Mouse (Mus musculus) MEL (cell line): Measurements from ENCODE around the gene Olfr338. TPM values are rescaled to one million over a fixed set of nuclear protein-coding genes. Genes with fewer than 3 reads are reported as not detected.
"Not testable (repeated sequence)": the region's sequence is repeated elsewhere in the genome, so short reads cannot be mapped to it uniquely, and the experiment has no call there.

Experiments used
- DNase-seq: peaks from one replicate; pipeline ENCODE4 v3.0.0; 2011; ENCODE audit warnings: low read depth, low spot score
- H3K27ac ChIP-seq: 2 replicates; pipeline ENCODE4 v1.5.1; 2012; ENCODE audit warnings: low read depth, mild to moderate bottlenecking, control low read depth, low read length, moderate library complexity; ENCODE audit not compliant: control insufficient read depth
- H3K27me3 ChIP-seq, 2 experiments: fragments of 150-350 bp in 1 of 2; sonication (generic) in 1 of 2; 2 replicates each; pipeline ENCODE4 v1.6.1; 2012; ENCODE audit warnings: low read length in 2 of 2, mild to moderate bottlenecking in 2 of 2, improper control_type of control experiment in 1 of 2, moderate library complexity in 1 of 2; ENCODE audit not compliant: insufficient read depth in 2 of 2, control insufficient read depth in 1 of 2
- H3K36me3 ChIP-seq, 2 experiments: 2 replicates each; pipeline ENCODE4 v1.6.1; 2012 to 2014; ENCODE audit warnings: low read length in 2 of 2, improper control_type of control experiment in 1 of 2, inconsistent platforms in 1 of 2, mild to moderate bottlenecking in 1 of 2; ENCODE audit not compliant: insufficient read depth in 2 of 2, control insufficient read depth in 1 of 2
- H3K4me1 ChIP-seq, 2 experiments: fragments of 150-350 bp in 1 of 2; sonication (generic) in 1 of 2; 2 replicates each; pipeline ENCODE4 v1.6.1; 2012; ENCODE audit warnings: low read length in 2 of 2, improper control_type of control experiment in 1 of 2, mild to moderate bottlenecking in 1 of 2; ENCODE audit not compliant: insufficient read depth in 2 of 2, control insufficient read depth in 1 of 2
- H3K4me3 ChIP-seq, 2 experiments: fragments of 150-350 bp in 1 of 2; sonication (generic) in 1 of 2; 2 replicates each; pipeline ENCODE4 v1.5.1; 2012; ENCODE audit warnings: low read depth in 2 of 2, low read length in 2 of 2, mild to moderate bottlenecking in 2 of 2, moderate library complexity in 2 of 2, control low read depth in 1 of 2, improper control_type of control experiment in 1 of 2; ENCODE audit not compliant: control insufficient read depth in 1 of 2, insufficient read depth in 1 of 2
- H3K79me2 ChIP-seq: 2 replicates; pipeline ENCODE4 v1.6.1; 2012; ENCODE audit warnings: mild to moderate bottlenecking, low read length, moderate library complexity; ENCODE audit not compliant: control insufficient read depth, poor library complexity, insufficient read depth
- H3K9ac ChIP-seq: 2 replicates; pipeline ENCODE4 v1.6.1; 2012; ENCODE audit warnings: low read depth, mild to moderate bottlenecking, control low read depth, low read length, moderate library complexity; ENCODE audit not compliant: control insufficient read depth, poor library complexity, severe bottlenecking
- H3K9me3 ChIP-seq: fragments of 150-350 bp; sonication (generic); replicated peaks from 2 replicates; pipeline ENCODE4 v1.6.1; 2012; ENCODE audit warnings: mild to moderate bottlenecking, low read length, improper control_type of control experiment, moderate library complexity; ENCODE audit not compliant: insufficient read depth
- ETS1 ChIP-seq: IDR thresholded peaks from 2 replicates; pipeline ENCODE4 v1.6.1; 2012; ENCODE audit warnings: low read depth, mild to moderate bottlenecking, inconsistent platforms, low read length, improper control_type of control experiment, moderate library complexity
- POLR2AphosphoS2 ChIP-seq: IDR thresholded peaks from 2 replicates; pipeline ENCODE4 v1.6.1; 2011; ENCODE audit warnings: low read length, improper control_type of control experiment
- RCOR1 ChIP-seq: IDR thresholded peaks from 2 replicates; pipeline ENCODE4 v1.6.1; 2012; ENCODE audit warnings: low read depth, mild to moderate bottlenecking, inconsistent platforms, low read length, improper control_type of control experiment
- UBTF ChIP-seq: IDR thresholded peaks from 2 replicates; pipeline ENCODE4 v1.6.1; 2012; ENCODE audit warnings: low read depth, mild to moderate bottlenecking, inconsistent platforms, low read length, improper control_type of control experiment, moderate library complexity, borderline replicate concordance; ENCODE audit not compliant: insufficient read depth
- polyA plus RNA-seq, 2 experiments: library from polyadenylated mRNA; stranded (reverse) in 1 of 2; unstranded in 1 of 2; fragments of >175 nt in 1 of 2; fragments of >200 nt in 1 of 2; gene quantifications; 2 replicates each; pipeline versions ENCODE4 v1.2.1 to v1.2.4; 2012; ENCODE audit warnings: low replicate concordance in 2 of 2, low read depth in 1 of 2; ENCODE audit not compliant: insufficient read length in 2 of 2, insufficient read depth in 1 of 2, missing spikeins in 1 of 2
- total RNA-seq: library from RNA; depleted of rRNA; stranded (reverse); fragments of 300-350 nt; gene quantifications from 2 replicates; pipeline ENCODE4 v1.2.3, GENCODE M21; 2012; rRNA removed

The Olfr338 gene
- total RNA-seq (not detected in 2 replicates), polyA plus RNA-seq (not detected)

DNA sequence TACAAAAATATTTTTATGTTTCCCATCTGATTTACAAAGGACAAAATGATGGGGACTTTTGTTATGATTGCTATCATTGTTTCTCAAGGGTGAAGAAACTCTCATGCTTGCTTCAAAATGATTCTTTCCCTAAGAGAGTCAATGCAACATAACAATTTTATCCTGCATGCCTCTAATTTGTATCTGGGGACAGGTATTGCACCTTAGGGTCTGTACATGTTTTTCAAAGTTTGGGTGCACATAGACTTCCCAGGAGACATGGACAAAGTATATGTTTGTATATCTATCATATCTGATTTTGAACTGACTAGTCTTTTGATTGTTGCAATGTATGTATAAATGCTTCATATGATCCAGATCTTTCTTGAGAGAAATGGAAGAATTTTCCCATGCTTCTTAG is at the start of gene Olfr338:
TSS of gene Olfr338 (plus strand) at position 301 of the 400 bp plus-strand sequence.
- H3K36me3 ChIP-seq, result no peaks in the 10 kb centered on the region
- H3K4me1 ChIP-seq, result no peaks in the 10 kb centered on the region
- H3K27ac ChIP-seq, result no peak within 1 kb of the TSS
- H3K79me2 ChIP-seq, result no peaks in the 10 kb centered on the region
- no peaks in the 10 kb centered on the region for H3K27me3 ChIP-seq
- H3K4me3 ChIP-seq, result no peak within 1 kb of the TSS
- H3K9me3 ChIP-seq, result no peaks in the 10 kb centered on the region
- H3K9ac ChIP-seq, result no peak within 1 kb of the TSS
- TF ChIP-seq UBTF (no peak), RCOR1 (no peak)
- no peak for DNase-seq

DNA sequence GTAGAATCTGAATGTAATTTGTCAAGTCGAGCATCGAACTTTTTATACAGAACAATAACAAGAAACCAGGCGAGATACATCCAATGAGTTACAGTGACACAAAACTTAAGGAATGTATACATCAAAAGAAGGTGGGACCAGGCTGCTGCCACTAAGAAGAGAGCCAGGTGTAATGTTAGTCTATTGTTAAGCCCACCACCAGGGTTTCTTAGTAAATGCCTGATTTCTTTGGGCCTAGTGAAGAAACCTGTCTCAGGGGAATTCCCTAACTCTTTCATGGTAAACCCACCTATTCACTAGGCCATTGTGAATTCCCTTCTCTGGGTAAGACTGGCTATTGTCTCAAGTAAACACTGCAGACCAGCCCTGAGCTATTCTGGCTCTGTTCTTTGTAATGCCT is 41.9 kb downstream of the Olfr338 start:
- H3K27me3 ChIP-seq, H3K4me3 ChIP-seq, H3K36me3 ChIP-seq, DNase-seq, H3K9ac ChIP-seq, H3K27ac ChIP-seq, H3K79me2 ChIP-seq, H3K9me3 ChIP-seq, H3K4me1 ChIP-seq: not testable (repeated sequence)

DNA sequence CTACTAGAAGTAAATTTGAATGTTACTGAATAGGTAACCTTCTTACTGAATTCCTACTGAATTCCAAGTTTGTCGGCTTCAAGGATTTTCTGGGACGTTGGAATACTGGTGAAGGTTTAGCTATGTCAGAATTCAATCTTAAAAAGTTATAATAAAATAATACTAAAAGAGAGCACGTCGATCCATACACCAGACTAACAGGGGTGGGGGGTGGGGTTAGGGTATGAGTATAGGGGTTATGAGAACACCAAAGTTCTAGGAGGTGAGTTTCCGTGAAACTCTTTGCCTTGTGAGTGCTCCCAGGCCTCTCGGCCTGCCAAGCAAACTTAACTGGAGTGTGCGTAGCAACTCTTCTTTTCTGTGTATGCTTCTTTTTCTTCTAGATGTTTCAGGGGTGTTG is 42.3 kb downstream of the Olfr338 start:
- DNase-seq, H3K9ac ChIP-seq, H3K79me2 ChIP-seq, H3K27ac ChIP-seq, H3K4me3 ChIP-seq, H3K27me3 ChIP-seq, H3K36me3 ChIP-seq, H3K4me1 ChIP-seq, H3K9me3 ChIP-seq: not testable (repeated sequence)

DNA sequence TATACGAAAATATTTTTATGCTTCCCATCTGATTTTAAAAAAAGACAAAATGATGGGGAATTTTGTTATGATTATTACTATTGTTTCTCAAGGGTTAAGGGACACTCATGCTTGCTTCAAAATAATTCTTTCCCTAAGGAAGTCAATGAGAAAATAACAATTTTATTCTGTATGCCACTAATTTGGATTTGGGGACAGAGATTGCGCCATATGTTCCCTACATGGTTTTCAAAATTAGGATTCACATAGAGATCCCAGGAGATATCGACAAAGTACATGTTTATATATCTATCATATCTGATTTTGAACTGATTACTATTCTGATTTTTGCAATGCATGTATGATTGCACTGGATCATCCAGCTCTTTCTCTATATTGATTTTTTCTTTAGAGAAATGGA is 45.3 kb downstream of the Olfr338 start, which contains the start of gene Olfr339:
TSS of gene Olfr339 (plus strand) at position 301 of the 400 bp plus-strand sequence.
- H3K4me3 ChIP-seq, result no peak within 1 kb of the TSS

More for the DNA sequence above, 45.3 kb downstream of the Olfr338 start, which contains the start of gene Olfr339:
- Histone ChIP-seq H3K27me3 (no peaks in the 10 kb centered on the region), H3K36me3 (no peaks in the 10 kb centered on the region), H3K9ac (no peak within 1 kb of the TSS), H3K4me1 (no peaks in the 10 kb centered on the region), H3K27ac (no peak within 1 kb of the TSS), H3K9me3 (no peaks in the 10 kb centered on the region), H3K79me2 (no peaks in the 10 kb centered on the region)
- TF ChIP-seq ETS1 (no peak), POLR2AphosphoS2 (no peak)
- no peak for DNase-seq

Other genes with a start within 250 kb of the Olfr338 start
- gene Mrrf, start 237.1 kb upstream of the Olfr338 start, total RNA-seq, result 20.0 and 28.0 TPM in 2 replicates
- gene Mrrf, start 237.1 kb upstream of the Olfr338 start, polyA plus RNA-seq, result 10 to 100 TPM in 1 of 2 experiments, not detected in 1; 31.2 TPM
- gene Rbm18, start 236.7 kb upstream of the Olfr338 start, total RNA-seq, result 16.4 and 20.1 TPM in 2 replicates
- 10 to 100 TPM in 1 of 2 experiments, not detected in 1; 16.7 TPM for gene Rbm18, start 236.7 kb upstream of the Olfr338 start, polyA plus RNA-seq
- 2.6 and 3.9 TPM in 2 replicates for gene Ptgs1, start 143.1 kb upstream of the Olfr338 start, total RNA-seq
- gene Ptgs1, start 143.1 kb upstream of the Olfr338 start, polyA plus RNA-seq, result 10 to 100 TPM in 1 of 2 experiments, not detected in 1; 20.0 TPM
- gene Olfr339, start 45.4 kb downstream of the Olfr338 start, total RNA-seq, result not detected in 2 replicates
- gene Olfr339, start 45.4 kb downstream of the Olfr338 start, polyA plus RNA-seq, result not detected
- gene Olfr340, start 79.1 kb downstream of the Olfr338 start, total RNA-seq, result not detected in 2 replicates
- gene Olfr340, start 79.1 kb downstream of the Olfr338 start, polyA plus RNA-seq, result not detected
- not detected in 2 replicates for gene Olfr341, start 108.9 kb downstream of the Olfr338 start, total RNA-seq
- not detected for gene Olfr341, start 108.9 kb downstream of the Olfr338 start, polyA plus RNA-seq
- not detected in 2 replicates for gene Olfr342, start 151.5 kb downstream of the Olfr338 start, total RNA-seq
- not detected for gene Olfr342, start 151.5 kb downstream of the Olfr338 start, polyA plus RNA-seq
- not detected in 2 replicates for gene Olfr344, start 193.1 kb downstream of the Olfr338 start, total RNA-seq
- gene Olfr344, start 193.1 kb downstream of the Olfr338 start, polyA plus RNA-seq, result not detected